Mouse (Mus musculus) kidney, adult 2 months (tissue): ENCODE results near the gene Gm10273.

Experiments used
- CTCF ChIP-seq: fragments of 200-500 bp; conservative IDR thresholded peaks from 2 replicates; pipeline ENCODE4 v1.5.1; 2011; ENCODE audit warnings: low read depth, mild to moderate bottlenecking, control low read depth, low read length, moderate library complexity, mixed read lengths; ENCODE audit not compliant: insufficient read depth, insufficient read length
- POLR2A ChIP-seq: fragments of 200-500 bp; IDR thresholded peaks from one replicate; pipeline ENCODE4 v1.6.1; 2011; ENCODE audit warnings: low read depth, low read length, control low read depth

DNA sequence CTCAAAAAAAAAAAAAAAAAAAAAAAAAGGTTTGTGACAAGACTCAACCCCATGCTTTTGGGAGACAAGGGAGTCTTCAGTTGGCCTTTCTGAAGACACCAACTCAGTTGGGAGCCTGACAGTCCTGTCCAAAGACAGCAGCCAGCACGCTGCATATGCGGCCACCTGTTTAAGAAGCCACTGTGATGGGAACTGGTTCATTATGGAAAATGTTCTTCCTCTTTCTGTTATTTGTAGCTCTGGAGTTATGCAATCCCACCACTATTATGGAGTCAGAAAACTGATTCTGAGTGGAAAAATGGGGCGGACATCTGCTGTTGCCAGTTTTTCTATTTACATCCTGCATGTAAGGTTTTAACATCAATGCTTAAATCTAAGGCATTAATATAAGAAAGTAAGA lies 5.8 kb upstream of the Gm10273 start:
- TF ChIP-seq CTCF (no peak), POLR2A (no peak)
